Mouse (Mus musculus): ENCODE results near the gene Ttf1.
"Not testable (repeated sequence)": the region's sequence is repeated elsewhere in the genome, so short reads cannot be mapped to it uniquely, and the experiment has no call there.

- TF ChIP-seq CTCF, EP300 (IDR thresholded peaks at IDR 0.05; ENCODE audit: low read depth): not testable (repeated sequence)
These were observed 29.2 kb downstream of the Ttf1 start for GRCm38 (mm10) chr2:29089276-29089675.

Data from heart, postnatal 0 days (tissue).